Mouse (Mus musculus): ENCODE data around the gene Col5a2.

Col5a2 gene

DNA sequence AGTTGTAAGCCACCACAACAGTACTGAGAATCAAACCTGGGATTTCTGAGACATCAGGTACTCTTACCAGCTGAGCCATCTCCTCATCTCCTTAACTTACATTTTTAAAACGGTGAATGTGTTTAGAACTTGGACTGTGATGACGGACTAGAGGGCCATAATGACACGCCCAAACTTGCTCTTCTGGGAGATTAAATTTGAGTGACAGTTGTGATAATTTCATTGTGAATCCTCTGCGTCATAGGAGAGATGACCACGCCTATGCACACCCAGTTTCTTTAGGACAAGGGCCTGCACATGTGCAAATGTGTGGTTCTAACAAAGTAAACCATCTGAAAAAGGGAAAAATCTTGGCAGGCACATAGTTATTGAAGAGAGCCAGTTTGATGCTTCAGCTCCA lies 79.2 kb downstream of the Col5a2 start:
- no peak for DNase-seq

DNA sequence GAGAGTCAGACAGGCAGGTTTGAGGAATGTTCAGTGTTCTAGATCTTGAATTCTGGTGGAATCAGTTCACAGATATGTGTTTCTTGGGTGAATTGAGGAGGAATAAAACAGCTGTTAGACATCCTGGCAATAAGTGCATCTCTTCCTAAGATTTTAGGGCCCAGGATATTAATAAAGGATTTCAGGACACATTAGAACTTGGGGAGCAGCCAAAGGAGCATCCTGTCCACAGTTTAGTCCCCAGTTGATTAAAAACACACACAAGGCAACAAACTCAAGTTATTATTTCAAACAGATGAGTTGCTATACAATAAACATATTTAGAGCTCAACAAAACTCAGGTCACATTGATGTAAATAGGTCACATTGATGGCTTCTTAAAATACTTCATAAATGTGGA lies 82.5 kb downstream of the Col5a2 start:
- no peak for DNase-seq

DNA sequence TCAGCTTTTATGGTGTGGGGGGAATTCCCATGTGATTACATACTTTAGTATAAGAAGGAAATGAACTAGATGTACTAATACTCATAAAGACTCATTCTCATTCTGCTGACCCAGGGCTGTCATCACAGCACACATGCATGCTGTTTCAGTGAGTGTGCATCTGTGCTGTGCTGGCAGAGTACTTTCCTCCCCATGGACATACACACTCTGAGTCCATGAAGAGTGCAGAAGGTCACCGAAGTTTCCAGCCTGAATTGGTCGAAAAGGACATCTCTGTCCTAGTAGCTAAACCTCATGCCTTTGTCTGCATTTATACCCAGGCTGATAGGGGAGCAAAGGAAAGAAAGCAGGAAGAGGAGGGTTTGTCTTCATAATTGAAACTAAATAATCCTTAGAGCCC lies 83.2 kb downstream of the Col5a2 start:
- no peak for DNase-seq

DNA sequence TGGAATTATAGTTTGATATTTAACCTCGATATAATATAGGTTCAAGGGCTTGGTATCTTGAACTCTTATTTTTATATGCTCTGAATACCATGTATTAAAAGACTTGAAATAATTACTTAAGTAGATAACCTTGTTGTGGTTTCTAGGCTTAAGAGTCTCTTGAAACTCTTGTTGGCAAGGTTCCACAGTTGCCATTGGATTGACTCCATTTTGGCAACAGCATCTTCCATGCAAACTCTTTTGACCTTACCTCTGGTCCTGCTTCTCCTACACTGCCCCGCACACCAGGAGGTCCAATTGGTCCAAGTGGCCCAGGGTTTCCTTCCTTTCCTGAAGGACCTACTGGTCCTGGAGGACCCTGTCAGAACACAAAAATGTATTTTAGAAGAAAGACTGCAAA lies 121.2 kb downstream of the Col5a2 start:
- DNase-seq: no peak

DNA sequence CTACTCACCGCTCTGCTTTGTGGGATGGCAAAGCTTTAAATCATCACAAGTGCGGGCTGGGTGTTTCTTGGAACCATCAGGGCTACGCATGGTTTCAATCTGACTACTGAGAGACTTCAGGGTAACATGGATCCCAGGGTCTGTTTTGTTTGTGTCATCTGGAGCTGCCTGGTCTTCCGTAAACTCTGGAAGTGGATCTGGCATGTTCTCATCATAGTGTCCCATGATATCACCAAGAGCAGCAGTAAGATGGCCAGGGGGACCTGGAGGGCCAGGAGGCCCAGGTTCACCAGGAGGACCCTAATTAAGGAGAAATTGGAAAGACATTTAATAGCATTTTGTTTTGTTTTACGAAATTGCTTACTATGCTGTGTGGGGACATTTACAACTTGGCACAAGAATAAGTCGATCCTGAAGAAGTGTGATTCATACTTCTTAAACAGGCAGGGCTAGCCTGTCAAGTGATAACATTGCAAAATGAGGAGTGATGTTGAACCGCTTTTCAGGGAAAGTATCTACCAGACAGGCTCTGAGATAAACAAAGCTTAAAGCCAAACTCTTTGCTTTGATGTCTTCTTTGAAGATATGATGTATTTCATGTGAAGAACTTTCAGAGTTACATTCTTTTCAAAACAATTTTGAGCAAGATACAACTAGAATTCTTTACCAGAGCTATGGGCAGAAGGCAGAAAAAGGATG lies 122.9 kb downstream of the Col5a2 start:
- DNase-seq: no peak

DNA sequence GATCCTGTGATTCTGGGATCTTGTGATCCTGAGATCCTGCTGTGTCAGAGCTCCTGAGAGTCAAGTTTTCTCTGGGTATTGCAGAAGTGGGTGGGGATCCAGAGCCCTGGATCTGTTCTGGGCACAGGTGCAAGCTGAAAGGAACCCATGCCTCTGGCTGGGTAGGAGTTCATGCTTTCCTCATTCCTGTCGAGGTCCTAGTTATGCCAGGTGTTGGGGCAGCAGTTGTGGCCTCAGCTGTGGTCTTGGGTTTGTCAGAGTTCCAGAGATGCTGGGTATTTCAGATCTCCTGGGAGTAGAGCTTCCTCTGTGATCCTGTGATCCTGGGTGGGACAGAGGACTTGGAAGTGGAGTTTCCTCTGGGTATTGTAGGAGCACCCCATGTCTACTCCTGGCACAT lies 137.7 kb downstream of the Col5a2 start:
- no peak for DNase-seq

DNA sequence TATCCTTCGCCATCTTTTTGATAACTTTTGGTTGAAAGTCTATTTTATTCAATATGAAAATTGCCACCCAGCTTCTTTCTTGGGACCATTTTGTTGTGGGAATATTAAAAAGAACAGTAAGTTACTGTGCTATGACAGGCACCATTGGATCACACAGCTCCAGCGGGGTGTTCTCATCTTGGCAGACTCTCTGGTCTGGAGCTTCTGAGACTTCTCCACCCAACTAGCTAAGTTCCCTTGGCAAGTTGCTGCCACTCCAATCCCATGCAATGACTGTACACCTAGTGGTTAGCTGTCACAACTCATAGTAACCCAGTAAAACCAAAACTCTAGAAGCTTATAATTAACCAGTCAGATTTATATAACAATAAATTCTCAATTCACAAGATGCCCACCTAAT lies 139.8 kb downstream of the Col5a2 start:
- no peak for DNase-seq

DNA sequence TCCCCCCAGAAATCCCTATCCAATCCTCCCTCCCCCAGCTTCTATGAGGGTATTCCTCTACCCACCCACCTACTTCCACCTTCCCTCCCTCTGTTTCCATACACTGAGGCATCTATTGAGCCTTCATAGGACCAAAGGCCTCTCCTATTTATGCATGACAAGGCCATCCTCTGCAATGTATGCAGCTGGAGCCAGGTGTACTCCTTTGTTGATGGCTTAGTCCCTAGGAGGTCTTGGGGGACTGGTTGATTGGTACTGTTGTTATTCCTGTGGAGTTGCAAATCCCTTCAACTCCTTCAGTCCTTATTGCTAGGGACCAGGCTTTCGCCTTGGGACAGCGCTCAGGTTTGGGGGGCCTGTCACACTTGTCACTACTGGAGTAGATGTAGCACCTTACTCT lies 143.4 kb downstream of the Col5a2 start:
- no peak for DNase-seq

DNA sequence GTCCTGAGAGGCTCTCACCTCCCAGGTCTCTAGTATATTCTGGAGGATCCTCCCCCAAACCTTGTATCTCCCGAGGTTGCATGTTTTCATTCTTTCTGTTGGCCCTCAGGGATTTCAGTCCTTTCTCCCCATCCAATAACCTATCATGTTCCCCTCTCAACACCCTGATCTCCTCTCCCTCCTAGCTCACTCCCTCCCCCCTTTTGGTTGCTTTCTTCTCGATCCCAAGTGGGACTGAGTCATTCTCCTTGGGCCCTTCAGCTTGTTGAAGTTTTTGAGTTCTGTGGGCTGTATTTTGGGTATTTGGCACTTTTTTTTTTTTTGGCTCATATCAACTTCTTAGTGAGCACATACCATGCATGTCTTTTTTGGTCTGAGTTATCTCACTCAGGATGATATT lies 143.9 kb downstream of the Col5a2 start:
- no peak for DNase-seq

DNA sequence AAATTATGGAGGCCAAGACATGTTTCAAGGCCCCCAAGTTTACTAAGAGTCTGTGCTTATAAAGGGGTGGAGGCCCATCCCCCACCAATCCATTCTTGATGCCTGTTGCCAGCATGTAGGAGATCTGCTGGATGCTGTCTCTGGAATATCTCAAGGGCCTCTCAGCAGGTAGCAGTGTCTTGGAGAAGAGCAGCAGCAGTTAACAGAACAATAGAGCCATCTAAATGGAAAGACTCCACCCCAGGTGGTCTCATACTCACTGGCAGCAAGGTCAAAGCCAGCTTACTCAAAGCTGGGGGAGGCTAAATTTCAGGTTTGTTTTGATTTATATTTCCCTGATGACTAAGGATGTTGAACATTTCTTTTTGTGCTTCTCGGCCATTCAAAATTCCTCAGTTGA lies 145.1 kb downstream of the Col5a2 start:
- DNase-seq: no peak

DNA sequence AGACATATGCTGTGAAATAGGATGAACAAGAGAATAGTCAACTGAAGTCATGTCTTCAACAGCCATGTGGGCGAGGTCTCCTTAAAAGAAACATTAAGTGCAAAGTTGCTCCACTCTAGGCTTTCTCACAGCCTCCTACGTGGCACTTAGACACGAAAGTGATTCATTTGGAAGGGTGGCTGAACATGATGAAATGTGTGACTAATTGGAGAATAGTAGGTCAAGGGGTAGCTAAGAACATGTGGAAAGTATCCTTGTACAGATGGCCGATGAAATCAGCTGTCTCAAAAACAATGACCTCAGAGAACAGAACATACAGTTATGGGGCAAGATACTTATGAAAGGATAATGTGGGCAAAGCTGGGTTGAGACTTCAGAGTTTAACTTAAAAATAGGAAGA lies 147.1 kb downstream of the Col5a2 start:
- DNase-seq: no peak

DNA sequence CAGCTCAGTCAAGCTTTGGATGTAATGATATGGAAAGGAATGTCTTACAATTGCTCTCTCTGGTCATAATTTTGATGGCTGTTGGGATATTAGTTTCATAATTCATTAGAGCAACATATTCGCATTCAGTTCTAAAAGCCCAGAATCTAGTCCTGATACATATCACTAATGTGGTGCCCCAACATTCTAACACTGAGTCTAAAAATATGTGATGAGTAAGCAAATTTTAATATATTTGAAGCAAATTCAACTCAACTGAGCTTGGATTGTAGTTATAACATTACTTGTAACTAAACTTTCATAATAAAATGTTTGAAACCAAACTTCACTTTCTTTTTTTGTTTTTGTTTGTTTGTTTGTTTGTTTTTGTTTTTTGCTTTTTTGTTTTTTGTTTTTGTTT lies 173.9 kb downstream of the Col5a2 start:
- DNase-seq: no peak

All from cerebellum, adult 9-10 months (tissue).